Mouse (Mus musculus) ovary, postnatal 14 days (tissue): ENCODE measurements around the gene Srpk2.
"Not testable (repeated sequence)": the region's sequence is repeated elsewhere in the genome, so short reads cannot be mapped to it uniquely, and the experiment has no call there.

Experiments used
- DNase-seq: peaks from one replicate; pipeline ENCODE4 v3.0.0; 2022; ENCODE audit warnings: low spot score

The Srpk2 gene

GRCm38 (mm10) chr5:23562278-23563060, 121.9 kb downstream of the Srpk2 start:
- DNase-seq = no peak

DNA sequence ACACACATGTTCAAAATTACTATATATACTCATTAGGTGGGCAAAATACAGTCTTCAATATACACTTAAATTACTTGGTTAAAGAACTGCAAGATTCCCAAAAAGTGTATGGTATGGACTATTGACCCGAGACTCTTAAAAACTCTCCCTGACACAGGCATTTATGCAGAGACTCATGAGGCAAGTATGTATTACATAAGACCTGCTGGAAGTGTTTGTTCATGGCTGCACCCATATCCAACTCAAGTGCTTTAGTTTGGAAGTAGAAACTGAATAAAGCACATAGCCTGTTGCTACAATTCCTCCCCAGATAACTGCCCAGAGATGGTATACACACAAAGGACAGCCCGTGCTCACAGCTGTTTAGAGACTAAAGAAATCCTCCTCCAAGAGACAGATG, 123.2 kb downstream of the Srpk2 start:
- DNase-seq = no peak

GRCm38 (mm10) chr5:23560171-23560570, 124.2 kb downstream of the Srpk2 start:
- no peak for DNase-seq

- no peak for DNase-seq
Observed at GRCm38 (mm10) chr5:23556007-23556770, 128.2 kb downstream of the Srpk2 start.

GRCm38 (mm10) chr5:23553338-23553737, 131.1 kb downstream of the Srpk2 start:
- not testable (repeated sequence) for DNase-seq

DNA sequence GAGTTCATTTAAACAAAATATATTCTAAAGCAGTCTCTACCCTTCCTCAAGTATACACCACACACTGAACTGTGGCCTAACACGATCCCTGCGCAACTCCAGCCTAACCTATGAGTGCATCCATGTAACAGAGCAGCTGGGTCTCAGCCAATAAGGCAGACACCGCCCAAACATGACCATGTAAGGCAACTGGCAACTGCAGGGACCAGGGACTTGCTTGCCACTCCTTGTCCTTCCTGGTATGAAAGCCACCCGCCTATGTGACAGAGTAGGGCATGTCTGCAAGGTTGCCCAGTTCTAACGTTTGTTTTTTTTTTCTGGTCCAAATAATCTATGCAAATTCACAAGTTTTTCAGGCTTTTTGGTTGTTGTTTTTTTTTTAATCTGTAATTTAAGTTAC, 132.7 kb downstream of the Srpk2 start:
- no peak for DNase-seq

DNA sequence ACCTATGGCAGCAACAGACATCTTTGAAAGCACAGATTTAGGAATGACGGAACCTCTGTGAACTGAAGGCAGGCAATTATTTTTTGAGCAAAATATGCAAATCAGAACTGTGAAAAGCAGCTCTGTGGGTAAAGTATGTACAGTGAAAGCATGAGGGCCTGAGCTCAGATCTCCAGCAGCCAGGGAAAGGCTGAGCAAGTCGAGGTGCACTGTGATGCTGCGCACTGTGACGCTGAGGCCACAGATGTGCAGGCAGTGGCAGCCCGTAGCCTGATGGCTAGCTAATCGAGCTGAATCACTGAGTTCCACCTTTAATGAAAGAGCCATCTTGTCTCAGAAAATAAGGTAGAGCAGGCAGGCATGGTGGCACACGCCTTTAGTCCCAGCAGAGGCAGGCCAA, 148.7 kb downstream of the Srpk2 start:
- DNase-seq = no peak

DNA sequence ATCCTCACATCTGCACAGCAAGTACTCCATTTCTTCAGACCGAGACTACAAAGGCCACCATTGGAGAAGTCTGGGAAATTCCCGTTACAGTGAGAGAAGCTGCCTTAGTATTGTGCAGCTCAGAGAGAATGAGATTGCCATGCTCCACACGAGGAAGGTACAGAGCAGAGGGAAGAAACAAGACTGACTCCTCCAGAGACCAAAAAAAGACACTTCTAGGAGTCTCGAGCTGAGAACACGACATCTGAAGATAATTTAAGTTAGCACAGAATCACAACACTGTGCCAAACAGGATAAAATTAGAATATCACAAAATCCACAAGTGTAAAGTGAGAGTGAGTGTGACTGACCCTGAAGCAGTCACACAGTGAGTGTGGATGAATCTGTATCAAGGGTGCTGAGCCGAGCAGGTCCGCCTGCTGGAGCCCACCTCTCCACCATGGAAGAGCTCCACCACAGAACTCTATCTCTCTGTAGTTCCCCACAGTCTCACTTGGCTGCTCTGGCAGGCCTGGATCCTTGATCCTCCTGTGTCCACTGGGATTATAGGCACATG, 152.8 kb downstream of the Srpk2 start:
- no peak for DNase-seq

DNA sequence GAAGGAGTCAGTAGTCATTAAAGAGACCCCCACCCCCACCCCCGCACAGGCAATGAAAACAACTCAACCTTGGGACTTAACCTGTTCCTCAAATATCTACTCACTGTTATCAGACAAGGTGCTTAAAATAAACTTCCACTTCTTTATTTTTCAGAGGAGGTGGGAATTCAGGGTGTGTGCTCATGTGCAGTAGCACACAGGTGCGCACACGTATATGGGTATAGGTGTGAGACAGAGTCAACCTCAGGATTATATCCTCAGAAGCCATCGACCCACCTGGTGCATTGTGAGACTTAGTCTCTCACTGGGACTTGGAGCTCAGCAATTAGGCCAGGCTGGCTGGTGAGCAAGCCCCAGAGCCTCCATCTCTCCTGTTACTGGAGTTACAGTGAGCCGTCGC, 153.3 kb downstream of the Srpk2 start:
- no peak for DNase-seq

DNA sequence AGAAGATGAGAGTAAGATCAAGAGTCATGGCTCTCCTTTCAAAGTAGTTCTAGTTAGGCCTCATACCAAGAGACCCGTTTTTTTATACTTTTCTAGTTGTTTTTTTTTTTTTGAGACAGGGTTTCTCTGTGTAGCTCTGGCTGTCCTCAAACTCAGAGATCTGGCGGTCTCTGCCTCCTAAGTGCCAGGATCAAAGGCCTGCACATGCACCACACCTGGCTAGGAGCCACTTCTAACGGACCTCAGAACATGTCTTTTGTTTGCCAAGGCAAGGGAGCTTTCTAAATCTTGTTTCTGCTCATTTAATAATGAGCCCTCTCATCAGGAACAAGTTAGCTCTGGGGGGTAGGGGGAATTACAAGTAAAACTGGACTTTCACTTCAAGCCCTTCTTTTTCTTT, 159.8 kb downstream of the Srpk2 start:
- no peak for DNase-seq

- DNase-seq = no peak
Observed at GRCm38 (mm10) chr5:23523936-23524335, 160.5 kb downstream of the Srpk2 start.

DNA sequence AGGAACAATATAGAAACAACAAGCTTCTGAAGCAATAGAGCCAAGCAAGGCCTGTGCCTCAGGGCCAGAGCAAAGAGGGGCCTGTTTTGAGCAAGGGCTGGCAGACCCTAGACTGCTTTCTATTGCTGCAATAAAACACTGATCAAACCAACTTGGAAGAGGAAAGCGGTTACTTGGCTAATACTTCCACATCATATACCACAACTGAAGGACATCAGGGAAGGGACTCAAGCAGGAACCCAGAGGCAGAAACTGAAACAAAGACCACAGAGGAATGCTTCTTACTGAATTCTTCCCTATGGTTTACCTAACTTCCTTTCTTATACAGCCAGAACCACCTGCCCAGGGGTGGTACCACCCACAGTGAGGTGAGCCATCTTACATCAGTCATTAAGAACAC, 162.8 kb downstream of the Srpk2 start:
- DNase-seq = no peak

DNA sequence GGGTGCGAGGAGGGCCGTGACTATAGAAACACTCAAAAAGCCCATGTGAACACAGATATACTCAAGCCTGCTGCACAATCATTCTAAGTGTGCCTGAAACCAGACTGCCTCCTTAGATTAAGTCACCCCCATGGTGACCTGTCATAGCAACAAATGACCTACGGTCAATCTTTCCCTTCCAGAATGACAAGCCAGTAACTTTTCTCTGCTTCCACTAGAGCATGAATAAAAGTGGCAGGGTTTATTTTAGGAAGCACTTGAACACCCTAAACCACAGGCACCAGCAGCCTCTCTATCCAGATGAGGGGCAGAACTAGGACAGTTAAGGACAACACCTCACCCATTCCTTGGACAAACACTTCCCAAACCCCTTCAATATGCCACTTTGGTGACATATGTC, 164.7 kb downstream of the Srpk2 start:
- no peak for DNase-seq

DNA sequence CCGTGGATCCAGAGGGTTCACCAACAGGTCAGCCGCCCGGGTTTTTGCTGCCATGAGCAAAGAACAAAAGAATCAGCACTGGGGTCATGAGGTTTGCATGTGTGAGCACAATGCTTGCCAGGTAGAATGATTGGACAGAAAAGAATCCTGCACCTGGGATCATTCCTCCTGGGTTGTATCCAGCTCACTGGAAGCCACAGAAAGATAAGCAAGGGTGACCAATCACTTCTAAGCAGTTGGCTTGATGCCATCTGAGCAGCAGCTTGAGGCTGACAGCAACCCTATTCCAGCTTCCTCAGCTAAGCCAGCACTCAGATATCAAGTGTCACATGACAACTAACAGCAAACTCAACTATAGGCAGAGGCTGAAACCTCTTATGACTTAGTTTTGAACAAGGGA, 165.7 kb downstream of the Srpk2 start:
- DNase-seq = no peak

- DNase-seq = no peak
Observed at GRCm38 (mm10) chr5:23517839-23518238, 166.6 kb downstream of the Srpk2 start.

DNA sequence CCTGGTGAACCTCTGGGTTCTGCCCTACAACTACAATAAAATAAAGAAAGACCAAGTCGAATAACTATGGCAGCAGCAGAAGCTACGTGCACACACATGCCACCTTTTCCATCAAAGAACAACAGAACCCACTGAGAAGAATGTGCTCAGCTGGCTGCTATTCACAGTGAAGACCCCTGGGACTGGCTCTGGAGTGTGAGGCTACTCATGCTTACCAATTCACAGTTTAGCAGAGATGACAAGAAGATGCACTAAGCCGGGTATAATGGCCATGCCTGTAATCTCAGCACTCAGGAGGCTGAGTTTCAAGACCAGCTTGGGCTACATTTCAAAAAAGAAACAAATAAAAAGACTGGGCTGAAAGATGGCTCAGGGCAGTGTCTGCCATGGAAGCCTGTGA, 167.5 kb downstream of the Srpk2 start:
- DNase-seq = no peak

- no peak for DNase-seq
Observed at GRCm38 (mm10) chr5:23515038-23515437, 169.4 kb downstream of the Srpk2 start.

GRCm38 (mm10) chr5:23513468-23513867, 170.9 kb downstream of the Srpk2 start:
- DNase-seq = no peak

GRCm38 (mm10) chr5:23512556-23512955, 171.9 kb downstream of the Srpk2 start:
- no peak for DNase-seq

GRCm38 (mm10) chr5:23511456-23511855, 173.0 kb downstream of the Srpk2 start:
- no peak for DNase-seq

DNA sequence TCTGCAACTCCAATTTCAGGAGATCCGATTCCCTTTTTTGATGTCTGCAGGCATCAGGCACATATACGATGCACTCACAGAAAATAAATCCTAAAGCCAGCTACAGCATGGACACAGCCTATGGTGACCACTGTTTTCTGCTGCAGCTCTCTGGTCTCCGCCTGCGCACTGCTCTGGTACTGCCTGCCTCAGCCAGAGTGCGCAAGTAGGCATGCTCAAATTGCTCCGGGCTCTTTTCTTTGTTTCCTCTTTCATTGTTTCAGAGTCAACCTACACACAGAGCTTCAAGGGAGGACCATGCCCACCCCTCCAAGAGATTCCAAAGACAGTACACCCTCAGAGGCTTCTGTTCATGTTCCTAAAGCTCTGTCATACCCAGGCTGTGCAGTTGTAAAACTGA, 175.8 kb downstream of the Srpk2 start:
- DNase-seq = no peak

- no peak for DNase-seq
Observed at GRCm38 (mm10) chr5:23507210-23507609, 177.2 kb downstream of the Srpk2 start.

DNA sequence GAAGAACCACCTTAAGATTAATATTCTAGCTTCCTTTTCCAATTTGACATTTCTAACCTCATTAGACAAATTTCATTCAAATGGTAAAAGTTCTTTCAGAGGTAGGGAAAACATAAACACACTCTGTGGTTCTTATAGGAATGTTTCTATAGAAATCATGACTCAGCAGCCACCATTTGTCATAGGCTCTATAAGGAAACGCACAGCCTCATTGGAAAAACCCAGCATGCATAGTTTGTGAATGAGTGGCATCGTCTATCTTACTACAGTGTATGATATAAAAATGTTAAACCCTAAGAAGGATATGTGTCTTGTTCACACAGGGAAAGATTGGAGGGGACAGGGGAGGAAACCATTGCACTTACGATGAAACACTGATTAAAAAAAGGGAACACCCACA, 178.8 kb downstream of the Srpk2 start:
- DNase-seq = no peak
